Mouse (Mus musculus) lung, adult 2 months (tissue): Measurements from ENCODE around the gene Ccdc106.

Experiments used
- CTCF ChIP-seq: fragments of 200-500 bp; IDR thresholded peaks from 2 replicates; pipeline ENCODE4 v1.5.1; 2011; ENCODE audit warnings: mild to moderate bottlenecking, low read length, control low read depth; ENCODE audit not compliant: insufficient read depth
- POLR2A ChIP-seq: fragments of 200-500 bp; IDR thresholded peaks from 2 replicates; pipeline ENCODE4 v1.6.1; 2011; ENCODE audit warnings: low read depth, mild to moderate bottlenecking, control low read depth, low read length, borderline replicate concordance; ENCODE audit errors: extremely low read depth

GRCm38 (mm10) chr7:5085512-5085911, 65.2 kb downstream of the Ccdc106 start:
- no peak for TF ChIP-seq POLR2A
- TF ChIP-seq CTCF = no peak
